Mouse (Mus musculus): ENCODE measurements around the gene Gm4969. TPM values are rescaled to one million over a fixed set of nuclear protein-coding genes. Genes with fewer than 3 reads are reported as not detected.
A peak's percentile ranks its signal among the peaks of the same experiment; 100 is the strongest.

Gene Gm4969
- polyA plus RNA-seq, 1 experiment = 16.4 TPM

GRCm38 (mm10) chr7:19149626-19150025 lies 31.5 kb upstream of the Gm4969 start, which contains the start of gene Snrpd2:
Gene Snrpd2 (plus strand): TSS chr7:19149722.
- Histone ChIP-seq H3K36me3 (ENCODE audit: control insufficient read depth, insufficient read depth, low read length) (peaks cover 4% of the 10 kb centered on the region), H3K27me3 (ENCODE audit: control insufficient read depth, insufficient read depth, low read length) (no peaks in the 10 kb centered on the region), H3K4me3 (ENCODE audit: control insufficient read depth, low read depth, low read length) (peak within 1 kb of the TSS; percentile 91), H3K27ac (ENCODE audit: control insufficient read depth, insufficient read depth, low read depth, low read length) (peak within 1 kb of the TSS; percentile 95), H3K4me1 (ENCODE audit: control insufficient read depth, insufficient read depth, low read length) (peaks cover 6% of the 10 kb centered on the region)
- TF ChIP-seq CTCF (IDR thresholded peaks at IDR 0.05; ENCODE audit: control insufficient read depth, insufficient read depth, insufficient replicate concordance, low read depth, low read length) = no peak
- TF ChIP-seq POLR2A (IDR thresholded peaks at IDR 0.05; ENCODE audit: control insufficient read depth, low read depth, low read length) = peak; percentile 90

- peak within 1 kb of the TSS; percentile 91 for H3K4me3 ChIP-seq (ENCODE audit: control insufficient read depth, low read depth, low read length)
- peak within 1 kb of the TSS; percentile 95 for H3K27ac ChIP-seq (ENCODE audit: control insufficient read depth, insufficient read depth, low read depth, low read length)
- peak; percentile 38 for TF ChIP-seq POLR2A (IDR thresholded peaks at IDR 0.05; ENCODE audit: control insufficient read depth, low read depth, low read length)
- TF ChIP-seq CTCF (IDR thresholded peaks at IDR 0.05; ENCODE audit: control insufficient read depth, insufficient read depth, insufficient replicate concordance, low read depth, low read length) = no peak
- peaks cover 4% of the 10 kb centered on the region for H3K36me3 ChIP-seq (ENCODE audit: control insufficient read depth, insufficient read depth, low read length)
- H3K27me3 ChIP-seq (ENCODE audit: control insufficient read depth, insufficient read depth, low read length) = no peaks in the 10 kb centered on the region
- peaks cover 6% of the 10 kb centered on the region for H3K4me1 ChIP-seq (ENCODE audit: control insufficient read depth, insufficient read depth, low read length)
Observed at GRCm38 (mm10) chr7:19148875-19149541, 30.8 kb upstream of the Gm4969 start, which contains the start of gene Qpctl. Gene Qpctl (minus strand): TSS chr7:19149291.

DNA sequence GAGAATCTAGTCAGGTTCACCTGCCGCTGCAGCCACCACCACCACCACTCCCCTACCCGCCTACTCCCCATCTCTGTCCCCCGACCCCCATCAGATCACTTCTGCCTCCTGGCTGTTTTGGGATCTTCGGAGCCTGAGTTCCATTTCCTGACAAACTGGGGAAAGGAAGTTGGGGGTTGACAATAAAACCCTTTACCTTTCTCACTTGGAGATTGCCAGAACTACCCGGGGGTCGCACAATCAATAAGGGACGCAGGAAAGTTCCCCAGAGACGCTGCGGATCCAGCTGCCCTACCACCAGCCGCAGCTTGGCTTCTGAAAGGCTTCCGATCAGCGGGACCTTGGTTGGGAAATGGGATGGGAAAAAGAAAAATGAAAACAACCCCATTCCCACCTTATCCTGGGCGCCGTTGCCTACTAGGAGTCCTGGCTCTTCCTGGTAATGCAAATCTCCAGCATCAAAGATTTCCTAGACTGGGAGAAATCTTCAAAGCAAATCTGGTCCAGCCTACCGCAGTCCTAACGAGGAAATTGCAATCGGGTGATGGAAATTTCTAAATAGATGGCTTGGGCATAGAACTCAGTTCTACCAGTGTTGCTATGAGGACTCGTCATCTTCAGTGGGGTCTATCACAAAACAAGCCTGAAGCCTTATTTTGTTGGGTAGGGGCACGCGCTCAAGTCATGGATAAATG lies 30.2 kb upstream of the Gm4969 start:
- Histone ChIP-seq H3K4me3 (ENCODE audit: control insufficient read depth, low read depth, low read length) (peak overlapping the region; percentile 91), H3K36me3 (ENCODE audit: control insufficient read depth, insufficient read depth, low read length) (peaks cover 4% of the 10 kb centered on the region), H3K4me1 (ENCODE audit: control insufficient read depth, insufficient read depth, low read length) (peaks cover 6% of the 10 kb centered on the region), H3K27ac (ENCODE audit: control insufficient read depth, insufficient read depth, low read depth, low read length) (peak overlapping the region; percentile 95), H3K27me3 (ENCODE audit: control insufficient read depth, insufficient read depth, low read length) (no peaks in the 10 kb centered on the region)
- TF ChIP-seq CTCF (IDR thresholded peaks at IDR 0.05; ENCODE audit: control insufficient read depth, insufficient read depth, insufficient replicate concordance, low read depth, low read length) (no peak), POLR2A (IDR thresholded peaks at IDR 0.05; ENCODE audit: control insufficient read depth, low read depth, low read length) (no peak)

DNA sequence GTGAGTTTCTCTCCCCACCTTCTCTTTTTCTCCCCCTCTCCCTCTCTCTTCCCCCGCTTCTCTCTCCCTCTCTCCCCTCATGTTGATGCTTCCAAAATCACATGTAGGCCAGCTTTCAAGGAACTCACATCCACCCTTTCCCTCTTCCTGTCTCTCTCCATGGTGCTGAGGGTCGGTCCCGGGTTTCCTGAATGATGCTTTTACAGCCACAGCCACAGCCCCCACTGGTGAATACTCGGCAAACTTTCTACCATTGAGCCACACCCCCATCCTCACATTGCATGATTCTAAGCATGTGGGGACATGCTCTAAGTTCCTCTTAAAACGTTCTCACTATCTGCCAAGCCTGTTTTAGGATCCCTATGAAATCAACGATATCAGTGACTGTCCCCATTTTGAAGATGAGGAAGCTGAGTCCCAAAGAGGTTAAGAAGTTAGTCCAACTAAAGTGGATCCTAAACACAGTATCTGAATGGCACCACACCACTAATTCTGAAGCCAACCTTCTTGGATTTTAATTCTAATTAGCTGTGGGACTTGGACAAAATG lies 29.4 kb upstream of the Gm4969 start:
- Histone ChIP-seq H3K36me3 (ENCODE audit: control insufficient read depth, insufficient read depth, low read length) (peaks cover 4% of the 10 kb centered on the region), H3K27me3 (ENCODE audit: control insufficient read depth, insufficient read depth, low read length) (no peaks in the 10 kb centered on the region), H3K4me3 (ENCODE audit: control insufficient read depth, low read depth, low read length) (peak overlapping the region; percentile 73), H3K4me1 (ENCODE audit: control insufficient read depth, insufficient read depth, low read length) (peaks cover 6% of the 10 kb centered on the region), H3K27ac (ENCODE audit: control insufficient read depth, insufficient read depth, low read depth, low read length) (no peak overlapping the region)
- no peak for TF ChIP-seq CTCF (IDR thresholded peaks at IDR 0.05; ENCODE audit: control insufficient read depth, insufficient read depth, insufficient replicate concordance, low read depth, low read length)
- no peak for TF ChIP-seq POLR2A (IDR thresholded peaks at IDR 0.05; ENCODE audit: control insufficient read depth, low read depth, low read length)

- peaks cover 6% of the 10 kb centered on the region for H3K4me1 ChIP-seq (ENCODE audit: control insufficient read depth, insufficient read depth, low read length)
- H3K27ac ChIP-seq (ENCODE audit: control insufficient read depth, insufficient read depth, low read depth, low read length) = no peak overlapping the region
- H3K36me3 ChIP-seq (ENCODE audit: control insufficient read depth, insufficient read depth, low read length) = no peaks in the 10 kb centered on the region
- H3K27me3 ChIP-seq (ENCODE audit: control insufficient read depth, insufficient read depth, low read length) = no peaks in the 10 kb centered on the region
- TF ChIP-seq POLR2A (IDR thresholded peaks at IDR 0.05; ENCODE audit: control insufficient read depth, low read depth, low read length) (no peak), CTCF (IDR thresholded peaks at IDR 0.05; ENCODE audit: control insufficient read depth, insufficient read depth, insufficient replicate concordance, low read depth, low read length) (no peak)
- H3K4me3 ChIP-seq (ENCODE audit: control insufficient read depth, low read depth, low read length) = peak overlapping the region; percentile 73
Observed at GRCm38 (mm10) chr7:19146793-19147192, 28.6 kb upstream of the Gm4969 start.

- no peaks in the 10 kb centered on the region for H3K4me1 ChIP-seq (ENCODE audit: control insufficient read depth, insufficient read depth, low read length)
- H3K4me3 ChIP-seq (ENCODE audit: control insufficient read depth, low read depth, low read length) = no peak overlapping the region
- no peaks in the 10 kb centered on the region for H3K27me3 ChIP-seq (ENCODE audit: control insufficient read depth, insufficient read depth, low read length)
- H3K36me3 ChIP-seq (ENCODE audit: control insufficient read depth, insufficient read depth, low read length) = peaks cover 4% of the 10 kb centered on the region; the same call in 1 of the 2 replicates
- TF ChIP-seq CTCF (IDR thresholded peaks at IDR 0.05; ENCODE audit: control insufficient read depth, insufficient read depth, insufficient replicate concordance, low read depth, low read length) (0 out of 2 replicates have a peak, but pooled peaks have one; percentile 21), POLR2A (IDR thresholded peaks at IDR 0.05; ENCODE audit: control insufficient read depth, low read depth, low read length) (no peak)
- no peak overlapping the region for H3K27ac ChIP-seq (ENCODE audit: control insufficient read depth, insufficient read depth, low read depth, low read length)
Observed at GRCm38 (mm10) chr7:19137380-19137779, 19.2 kb upstream of the Gm4969 start.
